Mouse (Mus musculus) heart, postnatal 25 days (tissue): ENCODE data around the gene Anapc16. TPM values are rescaled to one million over a fixed set of nuclear protein-coding genes. Genes with fewer than 3 reads are reported as not detected.

Source experiments
- total RNA-seq, 2 experiments: library from RNA; stranded (reverse); gene quantifications; 2 replicates each; pipeline ENCODE4 v1.2.3; 2021

Gene Anapc16
- total RNA-seq, 2 experiments from 2014 or later = 62.1 to 67.4 TPM

Other genes starting within 250 kb of the Anapc16 start
- 10 to 100 TPM; 34.5 to 35.9 TPM for gene Dnajb12, start 123.6 kb downstream of the Anapc16 start, total RNA-seq
- 10 to 100 TPM; 41.8 to 77.1 TPM for gene Ddit4, start 51.3 kb downstream of the Anapc16 start, total RNA-seq
- gene Ascc1, start 330 bp downstream of the Anapc16 start, total RNA-seq = 10 to 100 TPM; 20.5 to 23.1 TPM
- 10 to 100 TPM; 14.8 to 16.1 TPM for gene Spock2, start 103.1 kb upstream of the Anapc16 start, total RNA-seq
- gene Chst3, start 216.1 kb upstream of the Anapc16 start, total RNA-seq = under 1 TPM; 0.84 to 0.99 TPM